Mouse (Mus musculus): ENCODE results near the gene Ulk1. TPM values are rescaled to one million over a fixed set of nuclear protein-coding genes. Genes with fewer than 3 reads are reported as not detected.

Gene Ulk1
- polyA plus RNA-seq, 1 experiment from 2014 or later = 8.1 TPM

GRCm38 (mm10) chr5:110745021-110745420 lies 64.9 kb downstream of the Ulk1 start:
- 39% methylated on average over 1 of the region's 1 CpGs for WGBS (ENCODE audit: insufficient replicate concordance)
- ATAC-seq = no peak

GRCm38 (mm10) chr5:110739496-110740275 lies 70.2 kb downstream of the Ulk1 start:
- Histone ChIP-seq H3K4me3 (ENCODE audit: low read depth, low read length) (no peak overlapping the region), H3K27ac (ENCODE audit: low read depth) (no peak overlapping the region), H3K36me3 (replicated peaks; ENCODE audit: insufficient read depth, low read length) (peaks cover 59% of the 10 kb centered on the region), H3K4me1 (ENCODE audit: insufficient read depth) (no peaks in the 10 kb centered on the region), H3K9me3 (ENCODE audit: low read length) (no peaks in the 10 kb centered on the region), H3K27me3 (ENCODE audit: insufficient read depth, low read length) (no peaks in the 10 kb centered on the region), H3K4me2 (ENCODE audit: low read depth, low read length) (no peak overlapping the region), H3K9ac (replicated peaks) (no peak overlapping the region)
- TF ChIP-seq EP300 (IDR thresholded peaks at IDR 0.05; ENCODE audit: low read depth) (no peak), CTCF (IDR thresholded peaks at IDR 0.05; ENCODE audit: low read depth) (no peak)
- 70% methylated on average over 7 of the region's 7 CpGs for WGBS (ENCODE audit: insufficient replicate concordance)
- ATAC-seq (no peak), DNase-seq (no peak)

More at GRCm38 (mm10) chr5:110745021-110745420, 64.9 kb downstream of the Ulk1 start:
- H3K4me2 ChIP-seq (ENCODE audit: low read depth, low read length) = no peak overlapping the region
- no peak overlapping the region for H3K4me3 ChIP-seq (ENCODE audit: low read depth, low read length)
- DNase-seq = no peak
- H3K27ac ChIP-seq (ENCODE audit: low read depth) = no peak overlapping the region
- peaks cover 16% of the 10 kb centered on the region for H3K36me3 ChIP-seq (replicated peaks; ENCODE audit: insufficient read depth, low read length)
- no peaks in the 10 kb centered on the region for H3K4me1 ChIP-seq (ENCODE audit: insufficient read depth)
- H3K27me3 ChIP-seq (ENCODE audit: insufficient read depth, low read length) = no peaks in the 10 kb centered on the region
- no peaks in the 10 kb centered on the region for H3K9me3 ChIP-seq (ENCODE audit: low read length)
- TF ChIP-seq CTCF (IDR thresholded peaks at IDR 0.05; ENCODE audit: low read depth) (no peak), EP300 (IDR thresholded peaks at IDR 0.05; ENCODE audit: low read depth) (no peak)
- H3K9ac ChIP-seq (replicated peaks) = no peak overlapping the region

GRCm38 (mm10) chr5:110735606-110736005 lies 74.3 kb downstream of the Ulk1 start:
- H3K9me3 ChIP-seq (ENCODE audit: low read length) = no peaks in the 10 kb centered on the region
- no peak for ATAC-seq
- H3K4me2 ChIP-seq (ENCODE audit: low read depth, low read length) = no peak overlapping the region
- H3K27me3 ChIP-seq (ENCODE audit: insufficient read depth, low read length) = no peaks in the 10 kb centered on the region
- no peak overlapping the region for H3K9ac ChIP-seq (replicated peaks)
- no peak for DNase-seq
- H3K4me3 ChIP-seq (ENCODE audit: low read depth, low read length) = no peak overlapping the region
- peaks cover 76% of the 10 kb centered on the region for H3K36me3 ChIP-seq (replicated peaks; ENCODE audit: insufficient read depth, low read length)
- H3K4me1 ChIP-seq (ENCODE audit: insufficient read depth) = no peaks in the 10 kb centered on the region
- WGBS (ENCODE audit: insufficient replicate concordance) = 80% methylated on average over 1 of the region's 1 CpGs
- no peak overlapping the region for H3K27ac ChIP-seq (ENCODE audit: low read depth)
- no peak for TF ChIP-seq CTCF (IDR thresholded peaks at IDR 0.05; ENCODE audit: low read depth)
- TF ChIP-seq EP300 (IDR thresholded peaks at IDR 0.05; ENCODE audit: low read depth) = no peak

Other genes starting within 250 kb of the Ulk1 start
- 14.8 and 19.6 TPM in 2 replicates for gene Noc4l, start 156.7 kb downstream of the Ulk1 start, polyA plus RNA-seq (2015; fragmentation: Nextera tagmentation; extraction: Ambion mirVana)
- gene Ddx51, start 156.6 kb downstream of the Ulk1 start, polyA plus RNA-seq (2015; fragmentation: Nextera tagmentation; extraction: Ambion mirVana) = 7.5 and 7.9 TPM in 2 replicates
- gene Ep400, start 39.4 kb downstream of the Ulk1 start, polyA plus RNA-seq (2015; fragmentation: Nextera tagmentation; extraction: Ambion mirVana) = 9.3 and 10.6 TPM in 2 replicates
- gene Pus1, start 29.4 kb downstream of the Ulk1 start, polyA plus RNA-seq (2015; fragmentation: Nextera tagmentation; extraction: Ambion mirVana) = 16.9 and 19.0 TPM in 2 replicates
- gene Hscb, start 29.7 kb upstream of the Ulk1 start, polyA plus RNA-seq (2015; fragmentation: Nextera tagmentation; extraction: Ambion mirVana) = 41.5 and 47.7 TPM in 2 replicates
- 9.2 and 13.2 TPM in 2 replicates for gene Chek2, start 29.9 kb upstream of the Ulk1 start, polyA plus RNA-seq (2015; fragmentation: Nextera tagmentation; extraction: Ambion mirVana)
- gene Ttc28, start 69.7 kb upstream of the Ulk1 start, polyA plus RNA-seq (2015; fragmentation: Nextera tagmentation; extraction: Ambion mirVana) = 0.62 and 0.73 TPM in 2 replicates